Mouse (Mus musculus) frontal cortex, adult (tissue): ENCODE data around the gene Rfwd3.
"Not testable (repeated sequence)": the region's sequence is repeated elsewhere in the genome, so short reads cannot be mapped to it uniquely, and the experiment has no call there.

ENCODE experiments used
- ATAC-seq: cut with Nextera tagmentation; 2 replicates; pipeline ENCODE4 v1.9.2; 2017; ENCODE audit warnings: mild to moderate bottlenecking, moderate library complexity, mixed read lengths; ENCODE audit not compliant: low TSS enrichment

Gene Rfwd3

GRCm38 (mm10) chr8:111290586-111290985, 9.4 kb downstream of the Rfwd3 start:
- ATAC-seq = no peak

GRCm38 (mm10) chr8:111285603-111286002, 14.4 kb downstream of the Rfwd3 start:
- ATAC-seq = no peak

GRCm38 (mm10) chr8:111282093-111282492, 17.9 kb downstream of the Rfwd3 start:
- no peak for ATAC-seq

GRCm38 (mm10) chr8:111268277-111268676, 31.7 kb downstream of the Rfwd3 start:
- no peak for ATAC-seq

GRCm38 (mm10) chr8:111266161-111266560, 33.9 kb downstream of the Rfwd3 start:
- not testable (repeated sequence) for ATAC-seq

GRCm38 (mm10) chr8:111264693-111265220, 35.3 kb downstream of the Rfwd3 start:
- ATAC-seq = no peak

- ATAC-seq = no peak
Observed at GRCm38 (mm10) chr8:111261981-111262381, 38.0 kb downstream of the Rfwd3 start.

- no peak for ATAC-seq
Observed at GRCm38 (mm10) chr8:111260251-111260650, 39.8 kb downstream of the Rfwd3 start.

- no peak for ATAC-seq
Observed at GRCm38 (mm10) chr8:111259408-111259741, 40.6 kb downstream of the Rfwd3 start.

GRCm38 (mm10) chr8:111258631-111259407, 41.2 kb downstream of the Rfwd3 start, which contains the start of gene Glg1:
Gene Glg1 (minus strand): TSS chr8:111259216.
- peak; percentile 96 for ATAC-seq

- ATAC-seq = no peak; the same call in 1 of the 2 replicates
Observed at GRCm38 (mm10) chr8:111258010-111258630, 41.9 kb downstream of the Rfwd3 start.

- no peak for ATAC-seq
Observed at GRCm38 (mm10) chr8:111252487-111253112, 47.4 kb downstream of the Rfwd3 start.

GRCm38 (mm10) chr8:111250111-111250510, 49.9 kb downstream of the Rfwd3 start:
- ATAC-seq = no peak

GRCm38 (mm10) chr8:111248136-111248535, 51.9 kb downstream of the Rfwd3 start:
- ATAC-seq = no peak

GRCm38 (mm10) chr8:111246864-111247263, 53.2 kb downstream of the Rfwd3 start:
- not testable (repeated sequence) for ATAC-seq

GRCm38 (mm10) chr8:111246287-111246830, 53.7 kb downstream of the Rfwd3 start:
- peak; percentile 62; the same call in 1 of the 2 replicates for ATAC-seq

GRCm38 (mm10) chr8:111237301-111237700, 62.7 kb downstream of the Rfwd3 start:
- no peak for ATAC-seq

- no peak for ATAC-seq
Observed at GRCm38 (mm10) chr8:111233730-111234129, 66.3 kb downstream of the Rfwd3 start.

- no peak for ATAC-seq
Observed at GRCm38 (mm10) chr8:111224153-111224552, 75.9 kb downstream of the Rfwd3 start.
